In the genomic region with DNA sequence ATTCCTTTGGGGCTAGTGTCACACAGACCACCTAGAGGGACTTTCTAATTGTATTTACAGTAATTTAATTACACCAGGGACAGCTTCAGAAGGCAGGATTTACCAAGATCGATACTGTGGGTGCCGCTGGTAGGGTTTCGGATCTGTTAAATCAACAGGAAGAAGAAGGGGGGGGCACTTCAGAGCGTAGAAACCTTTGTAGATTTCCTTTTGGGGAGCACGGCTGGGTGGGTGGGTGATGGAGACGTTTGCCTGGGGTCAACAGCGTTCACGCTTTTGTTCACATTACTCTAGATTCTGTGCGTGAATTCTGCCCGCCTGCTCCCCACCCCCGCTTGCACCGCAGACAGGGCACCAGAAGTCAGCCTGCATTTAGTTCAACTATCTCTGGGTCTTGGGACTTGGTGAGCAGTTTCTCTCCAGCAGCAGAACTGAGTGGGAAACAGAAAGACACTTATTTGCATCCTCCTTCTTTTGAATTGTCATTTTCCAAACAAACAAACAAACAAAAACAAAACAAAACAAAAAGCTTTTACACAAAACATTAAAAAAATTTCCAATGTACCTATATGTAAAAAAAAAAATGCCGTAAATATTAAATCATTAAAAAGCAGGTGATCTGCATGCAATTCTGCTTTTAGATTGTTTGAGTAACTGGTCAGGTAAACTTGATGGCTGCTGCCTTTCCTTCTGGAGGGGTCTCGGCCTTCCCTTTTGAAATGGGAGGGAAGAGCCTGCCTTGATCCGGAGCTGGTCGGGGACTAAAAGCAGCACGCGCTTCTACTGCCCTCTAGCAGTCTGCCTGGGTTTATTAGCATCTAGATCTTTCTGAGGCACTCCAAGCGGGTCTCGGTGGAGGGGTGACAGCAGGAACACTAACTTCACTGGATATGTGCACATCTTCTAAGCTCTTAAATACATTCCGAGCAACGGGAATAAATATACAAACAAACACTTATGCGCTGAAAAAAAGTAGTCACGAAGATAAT, we compare ENCODE assay signal across 8 mouse cellular contexts. TPM values are rescaled to one million over a fixed set of nuclear protein-coding genes. Genes with fewer than 3 reads are reported as not detected.
A peak's percentile ranks its signal among the peaks of the same experiment; 100 is the strongest.
DNase-seq lines count a peak whose midpoint lies in the region; ATAC-seq and TF ChIP-seq lines count a peak whose summit lies in the region.

No protein-coding gene starts in this region.

- H3K4me1 ChIP-seq in heart, adult 2 months (ENCODE audit: control insufficient read depth, insufficient read depth, low read length) = no peaks in the 10 kb centered on the region; the same call in 1 of the 2 replicates
- H3K4me1 ChIP-seq in kidney, adult 2 months (ENCODE audit: control insufficient read depth, insufficient read depth, low read length) = no peaks in the 10 kb centered on the region
- H3K4me1 ChIP-seq in midbrain, embryonic 16.5 days (ENCODE audit: control insufficient read depth, insufficient read depth, low read length) = peaks cover 6% of the 10 kb centered on the region; the same call in 1 of the 2 replicates
- H3K4me1 ChIP-seq in thymus, adult 2 months (replicated peaks; ENCODE audit: control insufficient read depth, insufficient read depth, low read length) = peaks cover 4% of the 10 kb centered on the region; the same call in 1 of the 2 replicates

- no peaks in the 10 kb centered on the region for H3K27me3 ChIP-seq in C2C12 (ENCODE audit: control insufficient read depth, insufficient read depth, insufficient read length)
- no peaks in the 10 kb centered on the region for H3K27me3 ChIP-seq in heart, adult 2 months (ENCODE audit: control insufficient read depth, insufficient read depth, low read length)
- H3K27me3 ChIP-seq in kidney, adult 2 months (replicated peaks; ENCODE audit: control insufficient read depth, insufficient read depth, low read length) = no peaks in the 10 kb centered on the region
- peaks cover 5% of the 10 kb centered on the region; the same call in 1 of the 2 replicates for H3K27me3 ChIP-seq in midbrain, embryonic 16.5 days (ENCODE audit: control insufficient read depth, insufficient read depth, low read depth, low read length)
- H3K27me3 ChIP-seq in thymus, adult 2 months (ENCODE audit: control insufficient read depth, insufficient read depth, low read length) = no peaks in the 10 kb centered on the region

- no peaks in the 10 kb centered on the region for H3K79me3 ChIP-seq in C2C12 (ENCODE audit: low read depth)

- peak overlapping the region; percentile 52; the same call in 1 of the 2 replicates for H3K27ac ChIP-seq in heart, adult 2 months
- no peak overlapping the region for H3K27ac ChIP-seq in kidney, adult 2 months (ENCODE audit: insufficient read depth, low read depth, low read length)
- no peak overlapping the region for H3K27ac ChIP-seq in midbrain, embryonic 16.5 days (ENCODE audit: low read length)
- no peak overlapping the region for H3K27ac ChIP-seq in thymus, adult 2 months (ENCODE audit: control insufficient read depth, insufficient read depth, low read length)

- peak overlapping the region; percentile 40 for H3K4me2 ChIP-seq in midbrain, embryonic 16.5 days (ENCODE audit: low read length)

- no peaks in the 10 kb centered on the region for H3K36me3 ChIP-seq in C2C12 (ENCODE audit: control insufficient read depth, insufficient read depth)
- H3K36me3 ChIP-seq in heart, adult 2 months (ENCODE audit: control insufficient read depth, insufficient read depth, low read length) = no peaks in the 10 kb centered on the region
- no peaks in the 10 kb centered on the region for H3K36me3 ChIP-seq in kidney, adult 2 months (ENCODE audit: control insufficient read depth, insufficient read depth, low read length)
- no peaks in the 10 kb centered on the region for H3K36me3 ChIP-seq in midbrain, embryonic 16.5 days (ENCODE audit: control insufficient read depth, insufficient read depth, low read length)
- H3K36me3 ChIP-seq in thymus, adult 2 months (ENCODE audit: control insufficient read depth, insufficient read depth, low read length) = no peaks in the 10 kb centered on the region

- 14% methylated on average over 24 of the region's 24 CpGs for whole genome bisulfite sequencing in heart, adult 2 months
- WGBS in kidney, adult 2 months = 19% methylated on average over 24 of the region's 24 CpGs
- WGBS in midbrain, embryonic 16.5 days = 8% methylated on average over 24 of the region's 24 CpGs
- whole genome bisulfite sequencing in thymus, adult 2 months = 19% methylated on average over 24 of the region's 24 CpGs

- H3K9me3 ChIP-seq in midbrain, embryonic 16.5 days (replicated peaks; ENCODE audit: control insufficient read depth, low read length, poor library complexity, severe bottlenecking) = no peaks in the 10 kb centered on the region

- TF ChIP-seq EP300 in heart, adult 2 months (IDR thresholded peaks at IDR 0.05; ENCODE audit: insufficient read depth, low read depth, low read length) = peak; percentile 78; the same call in 1 of the 2 replicates

- intact Hi-C loops in heart, adult 2 months (cut with DNase I) = loop anchor here (1.0 to 10.0 kb wide), 5 partner anchors 130 to 528 kb away; a partner anchor contains a TSS

- no peak overlapping the region for H3ac ChIP-seq in C2C12 (ENCODE audit: control insufficient read depth, insufficient read length, low read depth)

- ATAC-seq in activated CD4-positive, CD25-positive, alpha-beta regulatory T cell, adult 4 months = peak; percentile 74
- ATAC-seq in midbrain, embryonic 16.5 days = peak; percentile 72; the same call in 1 of the 2 replicates

- no peaks in the 10 kb centered on the region for H3K79me2 ChIP-seq in C2C12 (ENCODE audit: control insufficient read depth, insufficient read depth)
- H3K79me2 ChIP-seq in heart, adult 2 months (replicated peaks; ENCODE audit: control insufficient read depth, insufficient read depth, low read length) = no peaks in the 10 kb centered on the region

- no peak overlapping the region for H3K4me3 ChIP-seq in C2C12 (ENCODE audit: insufficient read depth, poor library complexity, severe bottlenecking)
- peak overlapping the region; percentile 40 for H3K4me3 ChIP-seq in heart, adult 2 months
- peak overlapping the region; percentile 30 for H3K4me3 ChIP-seq in kidney, adult 2 months (ENCODE audit: insufficient read depth, low read depth, low read length)
- 0 out of 2 replicates have a peak overlapping the region, but pooled peaks have one; percentile 3 for H3K4me3 ChIP-seq in midbrain, embryonic 16.5 days (ENCODE audit: low read depth, low read length)
- peak overlapping the region; percentile 34 for H3K4me3 ChIP-seq in thymus, adult 2 months (ENCODE audit: control insufficient read depth, insufficient read depth, low read length)

- peak; percentile 49 for TF ChIP-seq CTCF in C2C12 (IDR thresholded peaks at IDR 0.05; ENCODE audit: control insufficient read depth, insufficient read depth, insufficient read length)
- TF ChIP-seq CTCF in heart, adult 2 months (IDR thresholded peaks at IDR 0.05) = peak; percentile 86
- TF ChIP-seq CTCF in kidney, adult 2 months (conservative IDR thresholded peaks at IDR 0.05; ENCODE audit: insufficient read depth, insufficient read length, low read depth, low read length) = peak; percentile 72
- TF ChIP-seq CTCF in thymus, adult 2 months (IDR thresholded peaks at IDR 0.05; ENCODE audit: borderline replicate concordance, control insufficient read depth, extremely low read depth, insufficient read depth, low read length, poor library complexity) = peak; percentile 46; the same call in 1 of the 2 replicates

- DNase-seq in embryo, embryonic 10.5 days (ENCODE audit: low spot score) = peak; percentile 87
- DNase-seq in heart, adult 2 months = peak; percentile 57 to 64
- peak; percentile 54 for DNase-seq in kidney, adult 2 months
- DNase-seq in liver = peak; percentile 60
- peak; percentile 56 for DNase-seq in thymus, adult 2 months

- peak overlapping the region; percentile 59 for H3K9ac ChIP-seq in heart, adult 2 months (ENCODE audit: low read depth, low read length)
- 0 out of 2 replicates have a peak overlapping the region, but pooled peaks have one; percentile 16 for H3K9ac ChIP-seq in midbrain, embryonic 16.5 days (ENCODE audit: low read depth, low read length)

- 0 out of 2 replicates have a peak, but pooled peaks have one; percentile 16 for TF ChIP-seq POLR2A in heart, adult 2 months (IDR thresholded peaks at IDR 0.05; ENCODE audit: insufficient read depth, low read depth, low read length)
- no peak for TF ChIP-seq POLR2A in kidney, adult 2 months (IDR thresholded peaks at IDR 0.05; ENCODE audit: low read depth, low read length)
- TF ChIP-seq POLR2A in thymus, adult 2 months (IDR thresholded peaks at IDR 0.05; ENCODE audit: control insufficient read depth, extremely low read depth, insufficient read depth, low read length, poor library complexity) = no peak

TF ChIP-seq in C2C12, 6 proteins besides CTCF, POLR2A, EP300 and RAD21:
- TF ChIP-seq FOSL1 (IDR thresholded peaks at IDR 0.05; ENCODE audit: insufficient read depth, low read length, poor library complexity, severe bottlenecking) (no peak), CEBPB (IDR thresholded peaks at IDR 0.05; ENCODE audit: low read depth) (no peak), USF1 (IDR thresholded peaks at IDR 0.05; ENCODE audit: low read depth) (no peak), MAX (IDR thresholded peaks at IDR 0.05) (no peak), MYOG (IDR thresholded peaks at IDR 0.05; ENCODE audit: control insufficient read depth, extremely low read depth, insufficient read length) (no peak), MYOD1 (IDR thresholded peaks at IDR 0.05; ENCODE audit: control insufficient read depth, insufficient read length, low read depth) (no peak)
TF ChIP-seq in C2C12: peak in this region for 0.

RNA-seq across cellular contexts. Expression of a gene that starts 57.3 kb away (rescaled TPM):
- polyA plus RNA-seq in C2C12 (2012; fragmentation: generic; extraction: Trizol) = 0.12 TPM
- under 1 TPM; 0.45 to 0.66 TPM for polyA plus RNA-seq in activated CD4-positive, CD25-positive, alpha-beta regulatory T cell, adult 4 months (2017; shearing (Covaris generic))
- total RNA-seq in heart, adult 2 months (2021) = under 1 TPM; 0.27 to 0.39 TPM
- 0.84 and 1.3 TPM in 2 replicates for polyA plus RNA-seq in heart, adult 2 months (2012; rRNA removed)
- polyA plus RNA-seq in kidney, adult 2 months (2012; rRNA removed) = 0.28 and 0.33 TPM in 2 replicates
- polyA plus RNA-seq in midbrain, embryonic 16.5 days (2015; fragmentation: Nextera tagmentation; extraction: Ambion mirVana) = 2.4 and 2.6 TPM in 2 replicates
- polyA plus RNA-seq in thymus, adult 2 months (2012; rRNA removed) = 0.78 and 0.98 TPM in 2 replicates

RNA-seq across cellular contexts. Expression of a gene that starts 57.4 kb away (rescaled TPM):
- 11.0 TPM for polyA plus RNA-seq in C2C12 (2012; fragmentation: generic; extraction: Trizol)
- 10 to 100 TPM; 31.9 to 40.0 TPM for polyA plus RNA-seq in activated CD4-positive, CD25-positive, alpha-beta regulatory T cell, adult 4 months (2017; shearing (Covaris generic))
- 10 to 100 TPM; 13.5 to 16.8 TPM for total RNA-seq in heart, adult 2 months (2021)
- 3.9 and 7.3 TPM in 2 replicates for polyA plus RNA-seq in heart, adult 2 months (2012; rRNA removed)
- polyA plus RNA-seq in kidney, adult 2 months (2012; rRNA removed) = 2.3 and 2.5 TPM in 2 replicates
- 54.4 and 61.5 TPM in 2 replicates for polyA plus RNA-seq in midbrain, embryonic 16.5 days (2015; fragmentation: Nextera tagmentation; extraction: Ambion mirVana)
- polyA plus RNA-seq in thymus, adult 2 months (2012; rRNA removed) = 6.1 and 10.4 TPM in 2 replicates
